Mouse (Mus musculus) c-Kit-positive CD71-positive TER-119-positive erythroid progenitor cells, embryonic 14.5 days (primary cell): ENCODE results near the gene Limk2.

Experiments
- DNase-seq: peaks from one replicate; pipeline ENCODE4 v3.0.0-alpha.2; 2013; ENCODE audit warnings: low spot score

The Limk2 gene

DNA sequence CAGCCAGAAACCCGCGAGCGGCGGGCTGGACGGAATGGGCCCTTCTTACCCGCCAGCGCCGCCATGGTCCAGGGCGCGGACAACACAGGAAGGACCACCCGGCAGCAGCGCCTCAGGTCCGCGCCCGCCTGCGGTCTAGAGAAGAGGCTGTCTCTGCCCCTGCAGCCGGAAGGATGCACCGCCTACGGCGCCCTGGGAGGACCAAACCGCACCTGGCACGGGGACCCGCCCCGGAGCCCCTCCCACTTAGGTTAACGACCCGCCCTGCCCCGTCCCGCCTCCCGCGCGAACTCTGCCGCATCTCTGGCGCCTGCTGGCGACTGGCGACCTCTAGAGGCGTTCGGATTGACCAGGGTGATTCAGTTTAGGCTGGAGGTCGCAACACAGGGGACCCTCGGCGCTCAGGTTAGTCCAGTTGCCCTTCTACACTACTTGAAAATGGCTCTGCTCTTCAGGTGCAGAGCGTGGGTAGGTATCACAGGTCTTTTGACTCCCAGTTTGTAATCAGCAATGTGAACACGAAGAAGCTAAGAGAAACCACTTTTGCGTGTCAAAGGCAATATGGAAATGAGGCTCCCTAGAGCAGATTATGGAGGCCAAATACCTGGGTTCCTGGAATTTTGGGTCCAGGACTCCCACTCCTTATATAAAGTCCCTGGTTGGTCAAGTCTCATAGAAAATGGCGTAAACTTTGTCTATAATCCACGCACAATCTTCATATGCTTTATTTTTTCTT, at the start of gene Limk2:
Limk2 (minus strand) TSS at position 193 of the 736 bp plus-strand sequence.
- DNase-seq = peak; percentile 92

DNA sequence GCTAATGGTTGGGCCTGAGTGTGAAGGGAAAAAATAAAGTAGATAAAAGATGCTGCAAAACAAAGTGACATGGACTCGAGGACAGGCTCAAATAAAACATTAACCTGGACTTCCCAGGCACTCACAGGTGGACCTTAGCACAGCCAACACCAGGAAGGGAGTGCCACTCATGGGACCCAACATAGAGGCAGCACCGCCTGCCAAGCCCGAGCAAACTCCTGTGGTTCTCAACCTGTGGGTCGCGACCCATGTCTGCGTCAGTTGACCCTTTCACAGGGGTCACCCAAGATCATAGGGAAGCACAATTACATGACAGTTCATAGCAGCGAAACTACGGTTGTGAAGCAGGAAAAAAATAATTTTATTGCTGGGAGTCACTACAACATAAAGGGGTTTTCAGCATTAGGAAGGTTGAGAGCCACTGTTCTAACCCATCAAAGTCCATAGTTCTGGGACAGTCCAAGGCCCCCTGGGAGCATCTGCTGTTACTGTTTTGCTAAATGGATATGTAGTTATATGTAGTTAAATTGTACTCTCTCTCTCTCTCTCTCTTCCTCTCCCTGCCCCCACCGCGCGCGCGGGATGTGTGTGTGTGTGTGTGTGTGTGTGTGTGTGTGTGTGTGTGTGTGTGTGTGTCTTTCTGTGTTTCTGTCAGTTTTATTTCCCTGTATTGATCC, 49.6 kb upstream of the Limk2 start:
- no peak for DNase-seq

DNA sequence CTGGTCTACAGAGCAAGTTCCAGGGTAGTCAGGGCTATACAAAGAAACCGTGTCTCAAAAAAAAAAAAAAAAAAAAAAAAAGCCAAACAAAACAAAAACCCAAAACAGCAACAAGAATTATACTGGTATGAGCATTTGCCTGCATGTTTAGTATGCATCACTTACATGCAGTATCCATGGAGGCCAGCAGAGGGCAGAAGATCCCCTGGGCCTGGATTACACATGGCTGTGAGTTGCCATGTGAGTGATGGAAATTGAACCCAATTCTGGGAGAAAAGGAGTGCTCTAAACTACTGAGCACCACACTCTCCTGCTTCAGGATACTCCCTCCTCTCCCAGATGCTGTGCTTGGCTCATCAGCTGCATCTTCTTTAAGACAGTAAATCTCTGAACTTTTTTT, 47.4 kb upstream of the Limk2 start:
- peak; percentile 59 for DNase-seq

GRCm38 (mm10) chr11:3454506-3454905, 45.5 kb upstream of the Limk2 start:
- DNase-seq = no peak

GRCm38 (mm10) chr11:3453467-3453866, 44.5 kb upstream of the Limk2 start:
- DNase-seq = no peak

GRCm38 (mm10) chr11:3452769-3453168, 43.8 kb upstream of the Limk2 start:
- DNase-seq = no peak

DNA sequence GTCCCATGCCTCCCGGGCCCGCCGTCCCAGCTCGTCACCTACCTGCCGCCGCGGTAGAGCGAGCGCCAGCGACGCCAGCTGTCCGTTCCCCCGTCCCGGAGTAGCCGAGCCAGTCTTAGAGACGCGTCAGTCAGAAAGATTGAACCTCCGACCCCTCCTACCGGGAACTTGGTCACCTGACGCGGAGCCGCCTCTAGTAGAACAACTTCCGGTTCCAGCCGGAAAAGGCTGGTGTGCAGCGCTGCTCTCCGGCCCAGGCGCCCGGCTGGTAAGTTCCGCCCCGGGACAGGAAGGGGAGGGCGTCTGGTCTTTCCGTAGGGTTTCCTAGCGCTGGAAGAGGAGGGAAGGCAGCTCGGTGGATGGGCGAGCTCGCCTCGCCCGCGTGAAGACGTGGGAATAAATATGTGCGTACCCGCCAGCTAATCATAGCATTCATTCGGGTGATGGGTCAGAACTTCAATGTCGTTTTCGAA, 43.2 kb upstream of the Limk2 start, which contains the start of gene Rnf185:
Rnf185 (minus strand) TSS at position 197 of the 473 bp plus-strand sequence.
- peak; percentile 94 for DNase-seq

GRCm38 (mm10) chr11:3451701-3452163, 42.7 kb upstream of the Limk2 start:
- DNase-seq = peak; percentile 32

GRCm38 (mm10) chr11:3444875-3445274, 35.9 kb upstream of the Limk2 start:
- DNase-seq = no peak

- DNase-seq = no peak
Measured at GRCm38 (mm10) chr11:3443091-3443490, 34.1 kb upstream of the Limk2 start.

- no peak for DNase-seq
Measured at GRCm38 (mm10) chr11:3442677-3443076, 33.7 kb upstream of the Limk2 start.

- no peak for DNase-seq
Measured at GRCm38 (mm10) chr11:3441696-3442443, 32.9 kb upstream of the Limk2 start.

DNA sequence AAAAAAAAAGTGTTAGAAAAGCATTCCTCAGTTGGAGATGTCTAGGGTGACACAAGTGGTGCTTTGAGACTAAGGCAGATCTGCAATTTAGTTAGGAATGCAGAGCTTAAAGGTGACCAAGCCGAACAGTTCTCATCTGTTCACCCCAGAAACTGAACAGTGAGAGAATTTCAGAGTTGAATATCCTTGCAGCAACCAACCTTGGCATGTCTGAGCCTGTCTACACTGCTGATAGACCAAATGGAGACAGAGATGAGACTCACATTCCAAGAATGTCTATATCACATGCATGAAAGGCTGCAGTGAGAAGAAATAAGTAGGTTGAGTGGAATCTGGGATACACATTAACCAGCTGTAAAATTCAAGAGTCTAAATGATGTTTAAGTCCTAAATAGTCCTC, 28.6 kb upstream of the Limk2 start:
- DNase-seq = no peak

GRCm38 (mm10) chr11:3433809-3434208, 24.8 kb upstream of the Limk2 start:
- DNase-seq = no peak

DNA sequence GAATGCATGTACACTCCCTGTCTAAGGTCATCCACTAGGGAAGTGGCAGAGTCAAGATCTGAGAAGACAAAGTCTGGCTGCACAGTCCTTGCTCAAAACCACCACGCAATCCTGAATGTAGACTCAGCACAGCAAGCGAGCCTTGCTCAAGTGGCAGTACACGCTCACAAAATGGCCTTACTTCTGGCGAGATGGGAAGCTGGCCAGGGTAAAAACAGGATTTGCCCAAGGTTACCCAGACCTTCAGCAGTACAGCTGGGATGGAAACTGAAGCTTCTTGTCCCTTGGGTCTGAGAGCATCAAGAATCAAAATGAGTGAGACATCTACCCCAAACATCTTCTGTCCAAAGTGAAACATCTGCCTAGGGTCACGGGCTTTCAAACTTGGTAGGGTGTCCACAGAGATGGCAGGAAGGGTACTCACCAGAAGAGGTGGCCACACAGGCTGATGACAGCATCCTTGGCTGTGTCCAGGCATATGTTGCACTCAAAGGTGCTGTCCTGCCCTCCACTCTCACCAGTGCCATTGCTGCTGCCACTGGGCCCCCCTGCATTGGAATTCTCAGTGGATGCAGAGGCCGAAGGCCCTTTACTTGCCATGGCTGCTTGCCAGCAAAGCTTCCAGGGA, 23.1 kb upstream of the Limk2 start:
- no peak for DNase-seq

DNA sequence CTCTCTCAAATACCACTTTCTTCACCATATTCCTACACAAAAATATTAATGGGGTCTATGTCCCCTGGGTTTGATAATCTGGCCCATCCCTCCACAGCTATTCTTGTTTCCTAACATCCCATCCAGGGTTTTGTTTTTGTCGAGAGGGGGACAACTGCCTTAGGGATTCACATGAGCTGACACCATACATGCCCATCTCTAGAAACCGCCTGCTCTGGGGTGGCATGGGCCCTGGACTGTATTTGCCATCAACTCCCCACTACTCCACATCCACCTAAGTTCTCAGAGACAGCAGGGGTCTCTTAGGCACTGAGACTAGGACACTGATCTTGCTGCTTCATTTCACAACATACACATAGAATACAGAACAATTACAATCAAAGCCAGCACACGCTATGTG, 22.5 kb upstream of the Limk2 start:
- DNase-seq = no peak

GRCm38 (mm10) chr11:3428632-3429031, 19.6 kb upstream of the Limk2 start:
- no peak for DNase-seq

DNA sequence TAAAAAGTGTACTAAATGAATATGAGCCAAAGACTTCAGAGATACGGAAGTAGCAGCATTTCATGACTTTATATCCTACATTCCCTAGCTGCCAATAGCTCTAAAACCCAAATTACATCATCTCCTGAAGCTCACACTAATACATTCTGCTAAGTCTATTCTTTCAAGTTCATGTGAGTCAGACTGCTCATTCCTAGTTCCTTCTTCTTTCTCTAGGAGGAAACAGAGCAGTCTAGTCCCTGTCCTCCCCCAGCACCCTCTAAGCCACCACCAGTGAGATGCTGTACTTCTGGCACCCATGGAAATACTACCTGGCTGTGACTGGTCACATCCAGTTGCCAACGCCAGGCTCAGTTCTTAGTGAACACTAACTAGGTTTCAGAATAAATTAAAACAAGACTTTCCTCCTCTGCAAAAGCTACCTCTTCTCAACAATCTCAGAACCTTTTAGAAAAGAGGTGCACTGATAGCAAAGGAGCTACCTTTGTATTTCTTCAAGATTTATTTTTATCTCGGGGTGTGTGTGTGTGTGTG, 18.8 kb upstream of the Limk2 start:
- no peak for DNase-seq

DNA sequence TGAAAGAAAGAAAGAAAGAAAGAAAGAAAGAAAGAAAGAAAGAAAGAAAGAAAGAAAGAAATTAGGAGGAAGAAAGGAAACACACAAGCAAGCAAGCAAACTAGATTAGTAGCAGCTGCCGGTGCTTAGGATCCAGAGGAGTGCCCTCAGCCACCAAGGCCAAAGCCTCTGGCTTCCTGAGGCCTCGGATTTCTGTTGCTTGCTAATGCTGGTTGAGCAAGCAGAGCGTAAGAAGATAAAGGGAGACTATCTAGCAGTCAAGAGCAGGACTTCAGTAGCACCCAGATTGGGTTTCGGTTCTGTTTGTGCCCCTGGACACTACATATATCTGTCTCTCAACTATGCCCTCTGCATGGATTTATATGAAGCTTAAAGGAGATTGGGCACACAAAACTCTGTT, 13.3 kb upstream of the Limk2 start:
- DNase-seq = no peak

GRCm38 (mm10) chr11:3418741-3419140, 9.8 kb upstream of the Limk2 start:
- DNase-seq = no peak

DNA sequence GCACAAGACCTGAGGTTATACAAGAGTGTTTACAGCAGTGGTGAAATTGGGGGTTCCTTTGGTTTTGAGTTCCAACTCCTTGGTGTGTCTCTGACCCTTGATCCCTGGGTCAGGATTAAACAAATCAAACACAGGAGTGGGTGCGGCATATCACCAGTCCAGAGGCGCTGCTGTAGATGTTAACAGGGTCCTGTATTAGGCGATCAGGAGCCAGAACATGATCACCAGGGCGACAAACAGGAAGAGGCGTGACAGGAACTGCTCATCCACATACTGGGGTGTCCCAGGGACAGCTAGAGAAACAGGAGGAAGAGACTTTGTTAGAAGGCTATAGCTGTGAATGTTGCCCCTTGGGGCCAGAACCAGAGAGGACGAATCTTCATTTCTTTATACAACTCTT, 8.8 kb upstream of the Limk2 start:
- no peak for DNase-seq

DNA sequence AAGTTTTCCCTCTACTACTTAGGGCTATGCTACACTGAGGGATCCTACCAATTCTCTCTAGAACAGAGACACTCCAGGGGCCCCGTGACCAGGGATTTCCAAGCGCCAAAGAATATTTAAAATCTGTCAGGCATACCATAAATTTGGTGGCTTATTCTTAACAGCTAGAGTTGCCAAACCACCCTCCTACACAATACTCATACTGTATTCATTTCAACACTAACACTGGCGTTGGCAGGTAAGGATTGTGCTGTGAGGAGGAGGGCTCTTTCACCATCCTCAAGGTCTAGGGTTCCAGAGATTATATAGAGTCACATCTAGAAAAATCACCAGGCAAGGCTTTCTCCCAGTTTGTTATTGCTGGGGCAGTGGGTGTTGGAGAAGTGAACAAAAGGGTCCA, 7.4 kb upstream of the Limk2 start:
- DNase-seq = no peak
